Mouse (Mus musculus) limb, embryonic 13.5 days (tissue): Measurements from ENCODE around the gene Slc22a21. TPM values are rescaled to one million over a fixed set of nuclear protein-coding genes. Genes with fewer than 3 reads are reported as not detected.
A peak's percentile ranks its signal among the peaks of the same experiment; 100 is the strongest.
"Not testable (repeated sequence)": the region's sequence is repeated elsewhere in the genome, so short reads cannot be mapped to it uniquely, and the experiment has no call there.

ENCODE experiments used
- ATAC-seq: fragments of 200-750 bp; cut with Nextera tagmentation; 2 replicates; pipeline ENCODE4 v1.8.0; 2017; ENCODE audit warnings: low read depth, moderate number of reproducible peaks, moderate TSS enrichment; ENCODE audit not compliant: low FRiP score
- H3K27ac ChIP-seq: fragments of 300-500 bp; sonication (generic); 2 replicates; pipeline ENCODE4 v1.5.1; 2015; ENCODE audit warnings: inconsistent platforms, mild to moderate bottlenecking, moderate library complexity
- H3K27me3 ChIP-seq: fragments of 300-500 bp; sonication (generic); 2 replicates; pipeline ENCODE4 v1.6.1; 2015; ENCODE audit warnings: mild to moderate bottlenecking, inconsistent platforms
- H3K36me3 ChIP-seq: fragments of 300-500 bp; sonication (generic); 2 replicates; pipeline ENCODE4 v1.6.1; 2015; ENCODE audit warnings: inconsistent platforms, mild to moderate bottlenecking, moderate library complexity
- H3K4me1 ChIP-seq: fragments of 300-500 bp; sonication (generic); 2 replicates; pipeline ENCODE4 v1.6.1; 2015; ENCODE audit warnings: inconsistent platforms
- H3K4me2 ChIP-seq: fragments of 300-500 bp; sonication (generic); replicated peaks from 2 replicates; pipeline ENCODE4 v1.6.1; 2015; ENCODE audit warnings: inconsistent platforms, mild to moderate bottlenecking, moderate library complexity
- H3K4me3 ChIP-seq: fragments of 300-500 bp; sonication (generic); 2 replicates; pipeline ENCODE4 v1.5.1; 2015; ENCODE audit warnings: moderate library complexity, mild to moderate bottlenecking, inconsistent platforms
- H3K9ac ChIP-seq: fragments of 300-500 bp; sonication (generic); 2 replicates; pipeline ENCODE4 v1.6.1; 2015; ENCODE audit warnings: mild to moderate bottlenecking, inconsistent platforms
- H3K9me3 ChIP-seq: fragments of 300-500 bp; sonication (generic); 2 replicates; pipeline ENCODE4 v1.6.1; 2016; ENCODE audit warnings: inconsistent platforms
- WGBS: fragments of 180-500 bp; shearing (Covaris S2); methylation state at CpG from one replicate; pipeline ENCODE4 v1.1.7; 2015; 5-methylcytosine and 5-hydroxymethylcytosine counted together
- polyA plus RNA-seq: library from polyadenylated mRNA; unstranded; fragments of >200 nt; fragmentation: Nextera tagmentation; extraction: Ambion mirVana; gene quantifications from 2 replicates; pipeline ENCODE4 v1.2.1, GENCODE M21; 2015

Slc22a21 gene
- polyA plus RNA-seq, 1 experiment from 2014 or later: 4.9 TPM

GRCm38 (mm10) chr11:53988081-53988480, 7.9 kb upstream of the Slc22a21 start:
- Histone ChIP-seq H3K27me3 (no peaks in the 10 kb centered on the region), H3K4me3 (no peak overlapping the region)

GRCm38 (mm10) chr11:53981396-53981795, 1.3 kb upstream of the Slc22a21 start:
- no peak for ATAC-seq
- H3K4me1 ChIP-seq: peaks cover 8% of the 10 kb centered on the region; the same call in 1 of the 2 replicates
- H3K27ac ChIP-seq: no peak overlapping the region
- no peak overlapping the region for H3K4me2 ChIP-seq
- no peak overlapping the region for H3K9ac ChIP-seq
- 80% methylated on average over 4 of the region's 4 CpGs for WGBS
- H3K9me3 ChIP-seq: no peaks in the 10 kb centered on the region
- H3K36me3 ChIP-seq: no peaks in the 10 kb centered on the region
- no peak overlapping the region for H3K4me3 ChIP-seq
- H3K27me3 ChIP-seq: peaks cover 11% of the 10 kb centered on the region

More at GRCm38 (mm10) chr11:53988081-53988480, 7.9 kb upstream of the Slc22a21 start:
- Histone ChIP-seq H3K4me2 (no peak overlapping the region), H3K36me3 (no peaks in the 10 kb centered on the region), H3K9me3 (no peaks in the 10 kb centered on the region), H3K9ac (no peak overlapping the region), H3K4me1 (no peaks in the 10 kb centered on the region), H3K27ac (no peak overlapping the region)
- no peak for ATAC-seq
- 63% methylated on average over 4 of the region's 4 CpGs for WGBS

DNA sequence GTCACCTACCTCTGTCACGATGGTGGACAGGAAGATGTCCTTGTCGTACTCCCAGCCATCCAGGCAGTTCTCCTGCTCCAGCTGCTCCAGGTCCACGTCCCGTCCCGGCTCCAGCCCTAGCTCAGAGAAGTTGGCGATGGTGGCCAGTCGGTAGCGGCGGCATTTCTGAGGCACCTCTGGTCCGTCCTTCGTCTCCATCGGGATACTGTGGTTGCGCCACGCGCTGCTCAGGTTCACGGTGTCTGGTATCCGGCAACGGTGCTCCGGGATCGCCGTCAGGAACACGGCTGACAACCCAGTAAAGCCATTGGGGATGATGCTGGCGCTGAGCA, 710 bp downstream of the Slc22a21 start:
- not testable (repeated sequence) for H3K27ac ChIP-seq, H3K4me1 ChIP-seq, H3K9me3 ChIP-seq, H3K36me3 ChIP-seq
- WGBS: under 1% methylated on average over 23 of the region's 23 CpGs
- Histone ChIP-seq H3K27me3 (peaks cover 11% of the 10 kb centered on the region), H3K4me2 (peak overlapping the region; percentile 92), H3K9ac (peak overlapping the region; percentile 76), H3K4me3 (peak overlapping the region; percentile 60)
- 0 out of 2 replicates have a peak, but pooled peaks have one; percentile 25 for ATAC-seq

- ATAC-seq: no peak
Measured at GRCm38 (mm10) chr11:53977672-53978071, 2.5 kb downstream of the Slc22a21 start.

GRCm38 (mm10) chr11:53975559-53975958, 4.6 kb downstream of the Slc22a21 start:
- no peak for ATAC-seq
- peaks cover 8% of the 10 kb centered on the region; the same call in 1 of the 2 replicates for H3K4me1 ChIP-seq
- H3K4me3 ChIP-seq: no peak overlapping the region
- peaks cover 11% of the 10 kb centered on the region for H3K27me3 ChIP-seq
- H3K9me3 ChIP-seq: no peaks in the 10 kb centered on the region
- H3K4me2 ChIP-seq: no peak overlapping the region
- no peak overlapping the region for H3K9ac ChIP-seq
- H3K36me3 ChIP-seq: no peaks in the 10 kb centered on the region
- no peak overlapping the region for H3K27ac ChIP-seq

More at GRCm38 (mm10) chr11:53977672-53978071, 2.5 kb downstream of the Slc22a21 start:
- H3K4me2 ChIP-seq: no peak overlapping the region
- H3K4me3 ChIP-seq: no peak overlapping the region
- H3K9ac ChIP-seq: no peak overlapping the region
- peaks cover 11% of the 10 kb centered on the region for H3K27me3 ChIP-seq
- no peaks in the 10 kb centered on the region for H3K9me3 ChIP-seq
- H3K4me1 ChIP-seq: peaks cover 8% of the 10 kb centered on the region; the same call in 1 of the 2 replicates
- no peak overlapping the region for H3K27ac ChIP-seq
- 78% methylated on average over 3 of the region's 3 CpGs for WGBS
- no peaks in the 10 kb centered on the region for H3K36me3 ChIP-seq

- Histone ChIP-seq H3K27me3 (no peaks in the 10 kb centered on the region), H3K27ac (no peak overlapping the region), H3K4me3 (no peak overlapping the region), H3K4me1 (no peaks in the 10 kb centered on the region), H3K9me3 (no peaks in the 10 kb centered on the region), H3K36me3 (no peaks in the 10 kb centered on the region), H3K4me2 (no peak overlapping the region), H3K9ac (no peak overlapping the region)
- no peak for ATAC-seq
- WGBS: 32% methylated on average over 3 of the region's 3 CpGs
Measured at GRCm38 (mm10) chr11:53958984-53959383, 21.1 kb downstream of the Slc22a21 start.

GRCm38 (mm10) chr11:53958176-53958575, 22.0 kb downstream of the Slc22a21 start:
- not testable (repeated sequence) for H3K27ac ChIP-seq, H3K9ac ChIP-seq, H3K27me3 ChIP-seq, H3K4me2 ChIP-seq, H3K36me3 ChIP-seq, H3K4me3 ChIP-seq, ATAC-seq, H3K9me3 ChIP-seq, H3K4me1 ChIP-seq
- 46% methylated on average over 4 of the region's 4 CpGs for WGBS

DNA sequence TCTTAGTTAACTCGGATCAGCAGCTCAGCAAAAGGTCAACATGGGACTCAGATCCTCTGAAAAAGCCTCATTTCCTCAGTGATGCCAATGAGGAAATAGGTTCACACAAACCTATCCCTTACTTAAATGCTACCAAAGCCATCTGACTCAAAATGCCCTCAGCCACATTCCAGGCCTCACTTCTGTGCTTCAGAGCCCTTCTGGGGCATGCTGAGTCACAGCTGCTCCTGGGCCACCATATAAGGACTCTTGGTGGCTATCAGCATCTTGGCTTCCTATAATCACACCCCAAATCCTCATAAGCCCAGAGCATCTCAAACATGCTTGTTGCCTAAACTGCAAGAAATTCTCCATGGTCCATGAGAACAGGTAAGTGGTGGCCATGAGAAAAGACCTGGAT, 23.5 kb downstream of the Slc22a21 start:
- no peak overlapping the region for H3K4me2 ChIP-seq
- no peak overlapping the region for H3K9ac ChIP-seq
- 83% methylated on average over 1 of the region's 1 CpGs for WGBS
- no peaks in the 10 kb centered on the region for H3K4me1 ChIP-seq
- no peaks in the 10 kb centered on the region for H3K9me3 ChIP-seq
- no peak for ATAC-seq
- H3K27ac ChIP-seq: no peak overlapping the region
- H3K4me3 ChIP-seq: no peak overlapping the region
- no peaks in the 10 kb centered on the region for H3K36me3 ChIP-seq
- no peaks in the 10 kb centered on the region for H3K27me3 ChIP-seq

- no peak for ATAC-seq
- 86% methylated on average over 3 of the region's 3 CpGs for WGBS
- 0 out of 2 replicates have a peak, but pooled peaks cover 5% of the 10 kb centered on the region for H3K36me3 ChIP-seq
Measured at GRCm38 (mm10) chr11:53954653-53955052, 25.5 kb downstream of the Slc22a21 start.

GRCm38 (mm10) chr11:53950133-53950532, 30.0 kb downstream of the Slc22a21 start:
- not testable (repeated sequence) for H3K4me3 ChIP-seq, H3K36me3 ChIP-seq, H3K27ac ChIP-seq, H3K4me1 ChIP-seq, H3K4me2 ChIP-seq, H3K27me3 ChIP-seq, H3K9me3 ChIP-seq, H3K9ac ChIP-seq, ATAC-seq
- WGBS: 81% methylated on average over 2 of the region's 3 CpGs

More at GRCm38 (mm10) chr11:53954653-53955052, 25.5 kb downstream of the Slc22a21 start:
- Histone ChIP-seq H3K4me3 (no peak overlapping the region), H3K27me3 (no peaks in the 10 kb centered on the region), H3K9me3 (no peaks in the 10 kb centered on the region), H3K4me1 (no peaks in the 10 kb centered on the region), H3K9ac (no peak overlapping the region), H3K4me2 (no peak overlapping the region), H3K27ac (no peak overlapping the region)

DNA sequence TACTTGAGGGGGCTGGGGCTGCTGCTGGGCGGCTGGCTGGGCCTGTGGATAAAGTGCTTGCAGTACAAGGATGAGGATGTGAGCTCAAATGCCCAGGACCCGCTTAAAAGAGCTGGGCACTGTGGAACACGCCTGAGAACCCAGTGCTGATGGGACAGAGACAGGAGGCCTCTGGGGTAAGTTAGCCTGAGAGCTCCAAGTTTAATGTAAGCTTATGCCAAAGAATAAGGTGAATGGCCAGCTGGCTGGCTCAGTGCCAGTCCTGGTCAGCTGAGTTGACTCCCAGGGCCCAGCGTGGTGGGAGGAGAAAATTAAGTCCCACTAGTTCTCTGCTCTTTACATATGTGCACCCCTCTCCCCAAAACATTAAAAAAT, 48.2 kb downstream of the Slc22a21 start:
- not testable (repeated sequence) for H3K36me3 ChIP-seq, H3K4me3 ChIP-seq, H3K27ac ChIP-seq, H3K27me3 ChIP-seq, H3K9ac ChIP-seq, H3K4me1 ChIP-seq, H3K9me3 ChIP-seq, ATAC-seq, H3K4me2 ChIP-seq
- 71% methylated on average over 4 of the region's 4 CpGs for WGBS

DNA sequence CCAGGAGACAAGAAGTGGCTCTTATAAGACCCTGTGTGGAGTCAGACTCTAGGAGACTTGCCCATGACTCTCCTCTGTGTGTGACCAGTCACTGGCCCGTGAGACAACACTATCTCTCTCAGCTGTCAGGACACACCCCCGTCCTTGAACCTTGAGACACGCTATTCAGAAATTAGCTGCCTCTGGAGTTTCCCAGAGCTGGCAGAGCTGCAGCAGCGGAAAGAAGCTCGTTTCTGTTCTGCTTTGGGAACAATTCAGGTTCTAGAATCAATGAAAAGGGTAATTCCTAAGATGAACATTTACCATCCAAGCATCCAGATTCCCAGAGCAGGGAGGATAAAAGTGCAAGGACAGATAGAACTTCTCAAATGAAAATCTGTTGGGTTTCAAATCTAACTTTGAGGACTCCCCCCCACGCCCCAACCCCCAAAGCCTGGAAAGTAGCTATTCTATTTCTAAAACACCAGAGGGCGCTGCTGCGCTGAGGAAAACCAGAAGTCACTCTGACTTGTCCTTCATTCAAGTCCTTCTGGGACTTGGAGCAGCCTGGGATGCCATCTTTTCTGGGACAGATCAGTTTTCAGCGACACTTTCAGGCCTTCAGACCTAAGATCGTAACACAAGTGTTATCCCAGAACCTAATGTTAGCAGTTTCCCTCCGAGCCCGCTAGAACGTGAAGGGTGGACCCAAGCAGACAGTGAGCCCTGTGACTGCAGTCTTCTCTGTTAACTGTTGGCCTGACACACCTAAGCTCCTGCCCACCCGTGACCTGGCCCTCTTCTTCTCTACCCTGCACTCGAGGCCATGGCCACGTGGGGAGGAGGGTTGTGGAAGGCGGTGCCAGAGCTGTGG, 48.8 kb downstream of the Slc22a21 start:
- no peak overlapping the region for H3K4me2 ChIP-seq
- no peaks in the 10 kb centered on the region for H3K36me3 ChIP-seq
- no peak overlapping the region for H3K4me3 ChIP-seq
- WGBS: 34% methylated on average over 17 of the region's 17 CpGs
- no peak overlapping the region for H3K9ac ChIP-seq
- H3K27me3 ChIP-seq: no peaks in the 10 kb centered on the region
- H3K9me3 ChIP-seq: no peaks in the 10 kb centered on the region
- 0 out of 2 replicates have a peak, but pooled peaks cover 3% of the 10 kb centered on the region for H3K4me1 ChIP-seq
- H3K27ac ChIP-seq: no peak overlapping the region
- ATAC-seq: no peak

GRCm38 (mm10) chr11:53929741-53930140, 50.4 kb downstream of the Slc22a21 start:
- 0 out of 2 replicates have a peak, but pooled peaks cover 2% of the 10 kb centered on the region for H3K9me3 ChIP-seq
- no peak overlapping the region for H3K9ac ChIP-seq
- H3K4me1 ChIP-seq: 0 out of 2 replicates have a peak, but pooled peaks cover 3% of the 10 kb centered on the region
- H3K27me3 ChIP-seq: no peaks in the 10 kb centered on the region
- ATAC-seq: no peak
- H3K36me3 ChIP-seq: no peaks in the 10 kb centered on the region
- 84% methylated on average over 3 of the region's 3 CpGs for WGBS
- H3K4me3 ChIP-seq: no peak overlapping the region
- no peak overlapping the region for H3K4me2 ChIP-seq
- no peak overlapping the region for H3K27ac ChIP-seq
